Mouse (Mus musculus): ENCODE data around the gene Fam181b. TPM values are rescaled to one million over a fixed set of nuclear protein-coding genes. Genes with fewer than 3 reads are reported as not detected.

Gene Fam181b
- polyA plus RNA-seq (2014; fragmentation: Illumina TruSeq; extraction: RNeasy Lipid Tissue Mini Kit (QIAGEN cat#74804); ENCODE audit: low read depth, low replicate concordance): not detected

DNA sequence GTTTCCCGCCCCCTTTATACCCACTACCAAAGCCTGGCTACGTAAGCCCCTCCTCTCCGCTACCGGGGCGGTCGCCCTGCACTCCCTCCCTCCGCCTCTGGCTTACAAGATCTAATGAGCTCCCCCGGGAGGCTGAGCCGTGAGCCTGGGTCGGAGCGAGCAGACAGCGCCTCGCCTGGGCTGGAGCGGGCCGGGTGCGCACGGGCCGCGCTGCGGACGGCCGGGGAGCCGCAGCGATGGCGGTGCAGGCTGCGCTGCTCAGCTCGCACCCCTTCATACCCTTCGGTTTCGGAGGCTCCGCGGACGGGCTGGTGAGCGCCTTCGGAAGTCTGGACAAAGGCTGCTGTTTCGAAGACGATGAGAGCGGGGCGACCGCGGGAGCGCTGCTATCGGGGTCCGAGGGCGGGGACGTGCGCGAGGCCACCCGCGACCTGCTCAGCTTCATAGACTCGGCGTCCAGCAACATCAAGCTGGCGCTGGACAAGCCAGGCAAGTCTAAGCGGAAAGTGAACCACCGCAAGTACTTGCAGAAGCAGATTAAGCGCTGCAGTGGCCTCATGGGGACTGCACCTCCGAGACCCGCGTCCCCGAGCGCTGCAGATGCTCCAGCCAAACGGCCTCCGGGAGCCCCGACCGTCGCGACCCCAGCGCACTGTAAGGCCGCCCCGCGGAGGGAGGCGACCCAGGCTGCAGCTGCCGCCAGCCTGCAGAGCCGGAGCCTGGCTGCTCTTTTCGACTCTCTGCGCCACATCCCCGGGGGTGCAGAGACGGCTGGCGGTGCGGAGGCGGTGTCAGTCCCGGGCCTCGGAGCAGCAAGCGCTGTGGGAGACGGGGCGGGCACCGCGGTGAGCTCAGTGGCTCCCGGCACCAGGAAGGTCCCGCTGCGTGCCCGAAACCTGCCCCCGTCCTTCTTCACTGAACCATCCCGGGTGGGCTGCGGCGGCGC is at the start of gene Fam181b:
Gene Fam181b, plus strand, starts transcription at position 81 of the 946 bp plus-strand sequence.

Other genes starting within 250 kb of the Fam181b start
- 1.5 TPM for gene Ddias, start 205.6 kb upstream of the Fam181b start, polyA plus RNA-seq (2014; fragmentation: Illumina TruSeq; extraction: RNeasy Lipid Tissue Mini Kit (QIAGEN cat#74804); ENCODE audit: low read depth, low replicate concordance)
- 3.7 TPM for gene Prcp, start 205.4 kb upstream of the Fam181b start, polyA plus RNA-seq (2014; fragmentation: Illumina TruSeq; extraction: RNeasy Lipid Tissue Mini Kit (QIAGEN cat#74804); ENCODE audit: low read depth, low replicate concordance)

Measured in liver, adult 10 weeks (tissue).